Mouse (Mus musculus) kidney, adult 2 months (tissue): ENCODE measurements around the gene Erc2.

ENCODE experiments used
- CTCF ChIP-seq: fragments of 200-500 bp; conservative IDR thresholded peaks from 2 replicates; pipeline ENCODE4 v1.5.1; 2011; ENCODE audit warnings: low read depth, mild to moderate bottlenecking, control low read depth, low read length, moderate library complexity, mixed read lengths; ENCODE audit not compliant: insufficient read depth, insufficient read length
- POLR2A ChIP-seq: fragments of 200-500 bp; IDR thresholded peaks from one replicate; pipeline ENCODE4 v1.6.1; 2011; ENCODE audit warnings: low read depth, low read length, control low read depth

DNA sequence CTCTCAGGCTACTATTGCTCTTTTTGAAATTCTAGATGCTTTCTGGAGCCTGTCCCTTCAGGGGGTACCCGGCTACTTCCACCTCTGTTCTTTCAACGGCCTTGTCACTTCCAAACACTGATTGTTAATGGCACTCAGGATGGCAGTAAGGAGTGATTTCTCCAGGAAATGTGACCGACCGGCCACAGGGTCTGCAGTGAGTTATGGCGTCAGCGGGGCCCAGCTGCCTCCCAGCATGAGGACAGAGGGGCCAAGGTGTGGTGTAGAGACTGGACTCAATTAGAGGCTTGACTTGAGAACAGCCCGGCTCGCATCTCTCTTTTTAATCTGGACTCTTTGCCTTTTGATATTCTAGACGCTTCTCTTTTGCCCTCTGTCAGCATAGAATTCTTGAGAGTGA lies 829.5 kb downstream of the Erc2 start:
- TF ChIP-seq POLR2A (no peak), CTCF (no peak)
